Mouse (Mus musculus) embryonic facial prominence, embryonic 12.5 days (tissue): ENCODE results near the gene Gm5617. TPM values are rescaled to one million over a fixed set of nuclear protein-coding genes. Genes with fewer than 3 reads are reported as not detected.
A peak's percentile ranks its signal among the peaks of the same experiment; 100 is the strongest.
"Not testable (repeated sequence)": the region's sequence is repeated elsewhere in the genome, so short reads cannot be mapped to it uniquely, and the experiment has no call there.

Experiments used
- ATAC-seq: fragments of 200-750 bp; cut with Nextera tagmentation; 2 replicates; pipeline ENCODE4 v1.8.0; 2017; ENCODE audit not compliant: insufficient number of reproducible peaks, insufficient read depth, low FRiP score, low TSS enrichment
- H3K27ac ChIP-seq: fragments of 300-500 bp; sonication (generic); 2 replicates; pipeline ENCODE4 v1.5.1; 2016; ENCODE audit warnings: mild to moderate bottlenecking
- H3K27me3 ChIP-seq: fragments of 300-500 bp; sonication (generic); 2 replicates; pipeline ENCODE4 v1.6.1; 2016; ENCODE audit warnings: mild to moderate bottlenecking, moderate library complexity
- H3K36me3 ChIP-seq: fragments of 300-500 bp; sonication (generic); 2 replicates; pipeline ENCODE4 v1.6.1; 2016; ENCODE audit warnings: mild to moderate bottlenecking
- H3K4me1 ChIP-seq: fragments of 300-500 bp; sonication (generic); 2 replicates; pipeline ENCODE4 v1.6.1; 2016
- H3K4me2 ChIP-seq: fragments of 300-500 bp; sonication (generic); replicated peaks from 2 replicates; pipeline ENCODE4 v1.6.1; 2016; ENCODE audit warnings: mild to moderate bottlenecking, moderate library complexity
- H3K4me3 ChIP-seq: fragments of 300-500 bp; sonication (generic); 2 replicates; pipeline ENCODE4 v1.5.1; 2016; ENCODE audit warnings: mild to moderate bottlenecking
- H3K9ac ChIP-seq: fragments of 300-500 bp; sonication (generic); 2 replicates; pipeline ENCODE4 v1.6.1; 2016; ENCODE audit warnings: mild to moderate bottlenecking, moderate library complexity
- H3K9me3 ChIP-seq: fragments of 300-500 bp; sonication (generic); 2 replicates; pipeline ENCODE4 v1.6.1; 2016; ENCODE audit warnings: mild to moderate bottlenecking, moderate library complexity
- WGBS: fragments of 180-500 bp; shearing (Covaris S2); methylation state at CpG from one replicate; pipeline ENCODE4 v1.1.7; 2016; 5-methylcytosine and 5-hydroxymethylcytosine counted together
- polyA plus RNA-seq: library from polyadenylated mRNA; unstranded; fragments of >200 nt; fragmentation: Nextera tagmentation; extraction: Ambion mirVana; gene quantifications from 2 replicates; pipeline ENCODE4 v1.2.1, GENCODE M21; 2016

Gm5617 gene
- polyA plus RNA-seq, 1 experiment from 2014 or later, result 43.6 TPM

DNA sequence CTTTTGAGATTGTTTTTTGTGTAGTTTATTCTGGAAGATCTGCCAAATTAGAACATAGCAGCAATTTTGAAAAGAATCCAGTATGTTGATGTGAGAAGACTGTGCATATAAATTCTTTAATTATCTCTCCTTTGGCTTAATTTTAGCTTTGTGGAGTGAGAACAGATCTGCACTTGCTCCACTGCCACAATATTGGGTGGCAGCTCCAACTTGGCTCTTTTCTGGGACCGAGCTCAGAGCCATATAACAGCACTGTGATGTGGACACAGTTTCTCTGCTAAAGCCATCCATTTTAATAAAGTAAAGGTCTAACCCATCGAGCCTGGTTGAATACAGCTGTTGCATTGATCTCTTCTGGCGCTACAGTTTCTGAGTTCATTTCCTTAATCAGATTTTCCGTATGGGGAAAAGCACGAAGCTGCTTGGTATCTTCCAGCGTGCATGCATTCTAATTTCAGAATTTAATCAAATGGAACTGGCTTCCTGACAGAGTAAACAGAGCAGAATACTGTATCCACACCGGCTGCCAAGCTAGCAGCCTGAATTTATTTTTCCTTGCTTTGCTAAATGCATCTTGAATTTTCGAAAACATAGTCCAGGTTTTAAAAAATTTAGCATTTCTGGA lies 9.6 kb downstream of the Gm5617 start:
- no peaks in the 10 kb centered on the region for H3K9me3 ChIP-seq
- no peak overlapping the region for H3K9ac ChIP-seq
- ATAC-seq, result no peak
- H3K4me1 ChIP-seq, result no peaks in the 10 kb centered on the region
- H3K27me3 ChIP-seq, result no peaks in the 10 kb centered on the region
- 71% methylated on average over 8 of the region's 8 CpGs for WGBS
- H3K4me3 ChIP-seq, result no peak overlapping the region
- no peak overlapping the region for H3K4me2 ChIP-seq
- no peak overlapping the region for H3K27ac ChIP-seq
- H3K36me3 ChIP-seq, result no peaks in the 10 kb centered on the region

DNA sequence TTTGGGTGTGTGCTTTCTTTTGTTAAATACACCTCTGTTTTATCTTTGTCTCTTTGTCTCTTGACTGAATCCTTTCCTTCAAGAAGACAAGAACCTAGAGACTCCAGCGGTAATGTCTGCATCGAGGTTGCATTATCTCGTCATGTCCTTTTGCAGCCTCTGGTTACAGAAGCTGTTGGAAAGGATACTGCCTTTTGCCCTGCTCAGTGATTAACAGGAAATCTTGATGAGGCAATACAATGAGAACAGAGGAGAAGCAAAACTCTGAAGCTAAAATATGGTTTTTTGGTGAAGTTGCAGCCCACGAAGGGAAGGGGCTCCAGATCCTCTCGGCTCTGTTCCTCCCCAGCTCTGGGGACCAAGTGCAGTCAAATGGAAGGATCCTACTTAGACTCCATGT lies 14.9 kb downstream of the Gm5617 start:
- Histone ChIP-seq H3K4me3 (no peak overlapping the region), H3K4me2 (no peak overlapping the region), H3K4me1 (0 out of 2 replicates have a peak, but pooled peaks cover under 1% of the 10 kb centered on the region), H3K36me3 (no peaks in the 10 kb centered on the region), H3K9ac (no peak overlapping the region), H3K27ac (no peak overlapping the region), H3K9me3 (no peaks in the 10 kb centered on the region), H3K27me3 (no peaks in the 10 kb centered on the region)
- no peak for ATAC-seq
- 86% methylated on average over 5 of the region's 5 CpGs for WGBS

DNA sequence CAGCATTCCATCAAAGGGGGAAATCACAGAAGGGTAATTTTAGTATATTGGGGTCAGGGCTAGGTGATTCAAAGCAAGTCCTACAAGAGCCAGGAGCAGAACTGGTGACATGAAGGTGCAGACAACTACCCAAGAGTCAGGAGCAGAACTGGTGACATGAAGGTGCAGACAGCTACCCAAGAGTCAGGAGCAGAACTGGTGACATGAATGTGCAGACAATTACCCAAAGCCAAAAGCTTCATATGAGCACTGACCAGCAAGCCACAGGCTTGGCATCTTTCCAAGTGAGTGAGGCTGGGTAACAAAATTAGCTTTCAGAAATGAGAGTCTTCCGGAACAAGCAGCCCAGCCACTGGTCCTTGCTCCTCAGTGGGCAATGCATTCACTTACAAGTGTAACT lies 20.1 kb downstream of the Gm5617 start:
- H3K9me3 ChIP-seq, result no peaks in the 10 kb centered on the region
- 55% methylated on average over 1 of the region's 1 CpGs for WGBS
- H3K27me3 ChIP-seq, result no peaks in the 10 kb centered on the region
- ATAC-seq, result no peak
- no peak overlapping the region for H3K4me3 ChIP-seq
- no peaks in the 10 kb centered on the region for H3K36me3 ChIP-seq
- no peak overlapping the region for H3K4me2 ChIP-seq
- no peak overlapping the region for H3K27ac ChIP-seq
- peaks cover 4% of the 10 kb centered on the region; the same call in 1 of the 2 replicates for H3K4me1 ChIP-seq
- no peak overlapping the region for H3K9ac ChIP-seq

DNA sequence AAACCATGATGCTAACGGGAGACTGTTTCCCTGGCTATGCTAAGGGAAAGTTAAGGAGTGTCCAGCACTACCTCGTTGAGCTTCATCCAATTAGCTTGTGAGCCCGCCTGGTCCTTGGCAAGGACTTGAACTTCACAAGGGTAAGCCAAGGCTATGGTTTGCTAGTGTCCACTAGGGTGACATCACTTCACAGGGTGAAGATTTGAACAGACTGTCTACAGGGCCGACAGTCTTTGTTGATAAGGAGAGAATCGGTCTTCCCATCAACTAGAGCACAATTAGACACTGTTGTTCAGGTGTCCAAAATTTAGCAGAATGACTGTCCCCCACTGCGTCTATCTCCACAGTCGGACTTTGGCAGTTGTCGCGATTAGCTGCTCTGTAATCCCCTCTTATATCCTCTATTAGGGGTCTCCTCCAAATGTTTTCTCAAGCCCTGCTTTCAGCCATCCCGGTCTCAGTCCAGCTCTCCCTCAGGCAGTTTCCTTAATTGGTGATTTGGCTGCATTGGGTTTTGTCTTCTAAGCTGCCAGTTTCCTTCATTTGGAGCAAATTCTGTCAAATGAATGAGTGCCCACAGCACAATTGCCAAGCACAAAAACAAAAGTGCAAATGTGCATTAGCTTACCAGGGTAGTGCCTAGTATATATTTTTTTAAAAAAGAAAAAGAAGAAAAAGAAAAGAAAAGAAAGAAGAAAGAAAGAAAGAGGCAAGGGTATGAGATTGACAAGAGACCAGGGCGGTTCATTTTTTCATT lies 21.6 kb downstream of the Gm5617 start:
- no peaks in the 10 kb centered on the region for H3K27me3 ChIP-seq
- H3K36me3 ChIP-seq, result no peaks in the 10 kb centered on the region
- no peaks in the 10 kb centered on the region for H3K9me3 ChIP-seq
- H3K4me2 ChIP-seq, result no peak overlapping the region
- WGBS, result 60% methylated on average over 11 of the region's 11 CpGs
- H3K27ac ChIP-seq, result no peak overlapping the region
- H3K9ac ChIP-seq, result no peak overlapping the region
- ATAC-seq, result no peak
- H3K4me3 ChIP-seq, result no peak overlapping the region
- peaks cover 4% of the 10 kb centered on the region; the same call in 1 of the 2 replicates for H3K4me1 ChIP-seq

DNA sequence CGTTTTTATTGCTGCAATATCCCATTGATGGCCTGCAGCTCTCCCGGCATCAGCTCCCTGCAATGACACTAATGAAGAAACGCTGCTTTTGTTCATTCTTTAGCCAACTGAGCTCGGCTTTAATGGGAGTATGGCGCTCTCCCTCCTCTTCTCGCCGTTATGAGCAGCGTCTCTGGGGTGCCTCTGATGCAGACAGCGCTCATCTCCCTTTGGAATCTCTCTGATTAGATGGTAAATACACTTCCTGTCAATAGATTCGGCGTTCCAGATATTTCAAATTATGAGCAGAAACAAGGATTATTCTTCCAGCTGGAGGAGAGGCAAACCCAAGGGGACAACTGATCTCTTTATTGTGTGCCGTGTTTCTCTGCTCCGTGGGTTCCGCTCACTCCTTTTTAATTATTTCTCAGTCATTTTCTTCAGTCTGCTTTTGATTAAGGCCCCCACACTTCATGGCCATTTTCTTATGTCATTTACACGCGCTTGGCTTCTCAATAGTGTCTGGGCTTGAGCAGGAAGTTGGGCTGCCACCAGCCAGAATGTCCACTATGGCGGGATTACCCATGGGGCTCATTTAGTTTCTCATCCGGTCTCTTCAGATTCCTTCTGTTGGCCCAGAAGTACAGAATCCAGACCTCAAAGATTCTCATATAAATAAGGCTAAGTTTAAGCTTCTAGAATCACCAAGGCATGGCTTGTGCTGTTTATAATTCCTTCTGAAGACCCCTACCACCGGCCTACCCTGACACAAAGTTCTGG lies 22.3 kb downstream of the Gm5617 start:
- Histone ChIP-seq H3K4me2 (peak overlapping the region; percentile 29), H3K4me3 (no peak overlapping the region), H3K27me3 (no peaks in the 10 kb centered on the region), H3K36me3 (no peaks in the 10 kb centered on the region), H3K9me3 (no peaks in the 10 kb centered on the region), H3K9ac (no peak overlapping the region), H3K4me1 (peaks cover 4% of the 10 kb centered on the region; the same call in 1 of the 2 replicates), H3K27ac (no peak overlapping the region)
- WGBS, result 45% methylated on average over 19 of the region's 19 CpGs
- no peak for ATAC-seq

DNA sequence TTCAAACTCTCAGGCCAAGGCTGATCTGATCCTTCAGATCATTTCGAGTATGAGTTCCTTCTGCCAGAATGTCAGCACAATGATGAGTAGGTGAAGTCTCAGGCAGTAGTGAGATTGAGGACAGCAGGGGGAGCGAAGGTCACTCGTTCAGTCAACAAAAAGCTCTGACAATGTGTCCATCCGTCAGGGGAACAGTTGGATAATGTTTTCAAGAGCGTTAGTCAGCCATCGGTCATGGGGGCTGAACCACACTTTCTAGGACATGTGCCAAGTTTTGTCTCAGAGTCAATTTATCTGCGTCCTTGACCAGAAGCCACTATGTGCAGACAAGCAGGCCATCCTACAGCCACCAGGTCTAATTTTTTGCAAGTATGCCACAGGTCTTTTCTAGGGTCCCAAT lies 25.2 kb downstream of the Gm5617 start:
- ATAC-seq, H3K27me3 ChIP-seq: not testable (repeated sequence)
- WGBS, result 35% methylated on average over 3 of the region's 7 CpGs

DNA sequence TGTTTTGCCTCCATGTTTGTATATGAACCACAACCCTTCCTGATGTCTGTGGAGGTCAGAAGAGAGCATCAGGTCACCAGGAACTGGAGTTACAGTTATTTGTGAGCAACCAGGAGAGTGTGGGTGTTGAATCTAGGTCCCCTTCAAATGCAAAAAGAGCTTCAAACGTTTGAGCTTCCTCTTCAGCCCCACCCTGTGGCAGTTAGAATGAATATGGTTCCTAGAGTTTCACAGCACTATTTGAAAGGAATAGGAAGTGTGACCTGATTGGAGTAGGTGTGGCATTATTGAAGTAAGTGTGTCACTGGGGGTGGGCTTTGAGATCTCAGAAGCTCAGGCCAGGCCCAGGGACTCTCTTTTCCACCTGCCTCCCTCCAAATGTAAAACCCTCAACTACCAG lies 30.3 kb downstream of the Gm5617 start:
- no peak overlapping the region for H3K4me3 ChIP-seq
- no peak for ATAC-seq

More for the DNA sequence above, 25.2 kb downstream of the Gm5617 start:
- H3K9ac ChIP-seq, H3K4me3 ChIP-seq, H3K27ac ChIP-seq, H3K36me3 ChIP-seq, H3K4me2 ChIP-seq, H3K9me3 ChIP-seq, H3K4me1 ChIP-seq: not testable (repeated sequence)

DNA sequence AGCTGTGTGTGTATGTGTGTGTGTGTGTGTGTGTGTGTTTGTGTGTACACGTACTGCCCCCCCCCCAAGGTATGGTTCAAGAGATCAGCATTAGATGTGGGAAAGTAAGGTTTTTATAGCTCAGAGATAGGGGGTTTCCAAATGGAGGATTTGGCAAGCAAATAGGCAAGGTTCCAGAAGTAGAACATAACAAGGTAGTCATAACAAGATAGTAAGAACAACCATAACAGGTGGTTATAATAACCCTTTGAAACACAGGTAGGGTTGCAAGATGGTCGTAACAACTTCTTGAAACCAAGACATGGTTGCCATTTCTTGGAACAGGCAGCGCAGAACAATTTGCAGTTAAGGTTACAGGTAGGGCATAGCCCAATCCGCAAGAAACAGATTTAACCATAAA lies 31.3 kb downstream of the Gm5617 start:
- Histone ChIP-seq H3K36me3 (no peaks in the 10 kb centered on the region), H3K9ac (no peak overlapping the region), H3K27me3 (no peaks in the 10 kb centered on the region), H3K9me3 (no peaks in the 10 kb centered on the region), H3K4me3 (no peak overlapping the region), H3K27ac (no peak overlapping the region), H3K4me2 (no peak overlapping the region), H3K4me1 (no peaks in the 10 kb centered on the region)
- 83% methylated on average over 4 of the region's 4 CpGs for WGBS
- no peak for ATAC-seq

More for the DNA sequence above, 30.3 kb downstream of the Gm5617 start:
- H3K36me3 ChIP-seq, result no peaks in the 10 kb centered on the region
- 14% methylated on average over 1 of the region's 1 CpGs for WGBS
- no peaks in the 10 kb centered on the region for H3K27me3 ChIP-seq
- H3K4me2 ChIP-seq, result no peak overlapping the region
- no peaks in the 10 kb centered on the region for H3K4me1 ChIP-seq
- H3K9me3 ChIP-seq, result no peaks in the 10 kb centered on the region
- H3K9ac ChIP-seq, result no peak overlapping the region
- no peak overlapping the region for H3K27ac ChIP-seq

DNA sequence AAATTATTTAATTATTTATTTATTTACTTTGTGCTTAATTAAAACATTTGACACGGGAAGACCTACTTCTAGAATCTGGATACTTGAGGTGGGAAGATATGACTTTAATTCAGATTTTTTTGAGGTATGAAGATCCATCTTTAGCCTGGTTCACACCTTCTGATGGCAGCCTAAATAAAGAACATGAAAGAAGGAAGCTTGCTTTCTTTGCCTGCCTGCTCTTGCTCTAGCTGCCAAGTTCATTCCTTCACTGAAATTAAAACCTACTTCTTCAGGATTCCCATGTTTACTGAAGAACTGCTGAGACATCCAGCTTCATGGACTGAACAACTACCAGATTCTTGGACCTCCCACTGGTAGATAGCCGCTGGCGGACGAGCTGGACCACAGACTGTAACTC lies 36.1 kb downstream of the Gm5617 start:
- ATAC-seq, result no peak
- Histone ChIP-seq H3K27ac (no peak overlapping the region), H3K4me3 (no peak overlapping the region), H3K4me2 (no peak overlapping the region), H3K4me1 (no peaks in the 10 kb centered on the region), H3K27me3 (no peaks in the 10 kb centered on the region), H3K9ac (no peak overlapping the region), H3K9me3 (no peaks in the 10 kb centered on the region), H3K36me3 (no peaks in the 10 kb centered on the region)
- WGBS, result 83% methylated on average over 4 of the region's 4 CpGs

DNA sequence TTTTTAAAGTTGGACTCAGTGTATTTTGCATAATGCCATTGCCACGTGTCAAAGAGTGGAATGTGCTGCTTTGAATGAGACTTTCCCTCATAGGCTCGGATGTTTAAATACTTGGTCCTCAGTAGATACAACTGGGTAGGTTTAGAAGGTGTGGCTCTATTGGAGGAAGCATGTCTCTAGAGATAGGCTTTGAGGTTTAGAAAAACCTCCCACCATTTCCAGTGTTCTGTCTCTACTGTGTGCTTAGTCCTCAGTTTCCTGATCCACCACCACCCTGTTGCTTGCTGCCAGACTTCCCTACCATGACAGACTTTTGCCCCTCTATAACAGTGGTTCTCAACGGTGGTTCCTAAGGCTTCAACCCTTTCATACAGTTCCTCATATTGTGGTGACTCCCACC lies 37.0 kb downstream of the Gm5617 start:
- Histone ChIP-seq H3K27me3 (no peaks in the 10 kb centered on the region), H3K4me1 (no peaks in the 10 kb centered on the region), H3K27ac (no peak overlapping the region), H3K9me3 (no peaks in the 10 kb centered on the region), H3K9ac (no peak overlapping the region), H3K4me2 (no peak overlapping the region), H3K36me3 (no peaks in the 10 kb centered on the region), H3K4me3 (no peak overlapping the region)
- 70% methylated on average over 3 of the region's 3 CpGs for WGBS
- ATAC-seq, result no peak

DNA sequence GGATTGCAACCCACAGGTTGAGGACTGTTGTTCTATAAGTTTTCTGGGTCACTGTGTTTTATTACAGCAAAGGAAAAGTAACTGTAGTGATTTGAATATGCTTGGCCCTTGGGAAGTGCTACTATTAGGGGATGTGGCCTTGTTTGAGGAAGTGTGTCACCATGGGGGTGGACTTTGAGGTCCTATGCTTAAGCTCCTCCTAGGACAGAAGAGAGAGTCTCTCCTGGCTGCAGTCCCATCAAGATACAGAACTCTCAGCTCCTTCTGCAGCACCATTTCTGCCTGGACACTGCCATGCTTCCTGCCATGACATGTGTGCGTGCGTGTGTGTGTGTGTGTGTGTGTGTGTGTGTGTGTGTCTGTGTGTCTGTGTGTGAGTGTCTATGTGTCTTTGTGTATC lies 37.5 kb downstream of the Gm5617 start:
- no peaks in the 10 kb centered on the region for H3K27me3 ChIP-seq
- WGBS, result 79% methylated on average over 2 of the region's 2 CpGs
- H3K4me3 ChIP-seq, result no peak overlapping the region
- H3K27ac ChIP-seq, result no peak overlapping the region
- H3K4me2 ChIP-seq, result no peak overlapping the region
- H3K9ac ChIP-seq, result no peak overlapping the region
- no peaks in the 10 kb centered on the region for H3K36me3 ChIP-seq
- H3K9me3 ChIP-seq, result no peaks in the 10 kb centered on the region
- ATAC-seq, result no peak
- H3K4me1 ChIP-seq, result no peaks in the 10 kb centered on the region

DNA sequence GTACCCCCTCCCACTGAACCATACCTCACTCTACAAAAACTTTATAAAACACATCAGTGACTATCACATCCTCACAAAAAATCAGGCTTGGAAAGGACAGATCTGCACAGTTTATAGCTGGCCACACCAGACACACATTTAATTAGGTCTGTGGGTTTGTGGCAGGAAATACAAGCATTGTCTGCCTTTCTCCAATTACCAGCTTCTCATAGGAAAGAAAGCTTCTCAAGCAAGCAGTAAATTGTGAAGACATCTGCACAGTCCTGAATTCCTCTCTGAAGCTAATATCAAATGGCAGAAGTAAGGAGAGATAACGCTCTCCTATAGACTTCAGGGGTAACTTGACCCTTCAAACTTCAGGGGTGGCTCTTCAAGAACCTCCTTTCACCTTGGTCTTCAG lies 41.2 kb downstream of the Gm5617 start:
- WGBS, result 52% methylated on average over 1 of the region's 1 CpGs
- no peaks in the 10 kb centered on the region for H3K4me1 ChIP-seq

More for the DNA sequence above, 41.2 kb downstream of the Gm5617 start:
- no peak overlapping the region for H3K4me3 ChIP-seq
- H3K27ac ChIP-seq, result no peak overlapping the region
- H3K9me3 ChIP-seq, result no peaks in the 10 kb centered on the region
- no peak overlapping the region for H3K4me2 ChIP-seq
- no peak overlapping the region for H3K9ac ChIP-seq
- no peak for ATAC-seq
- no peaks in the 10 kb centered on the region for H3K27me3 ChIP-seq
- H3K36me3 ChIP-seq, result no peaks in the 10 kb centered on the region
